Mouse (Mus musculus) midbrain, embryonic 14.5 days (tissue): Measurements from ENCODE around the gene AL607142.1. TPM values are rescaled to one million over a fixed set of nuclear protein-coding genes. Genes with fewer than 3 reads are reported as not detected.
A peak's percentile ranks its signal among the peaks of the same experiment; 100 is the strongest.

Experiments
- ATAC-seq: fragments of 200-750 bp; cut with Nextera tagmentation; 2 replicates; pipeline ENCODE4 v1.8.0; 2017; ENCODE audit warnings: moderate number of reproducible peaks, moderate library complexity; ENCODE audit not compliant: low FRiP score, low TSS enrichment
- DNase-seq: peaks from one replicate; pipeline ENCODE4 v3.0.0-alpha.2; 2015
- H3K27ac ChIP-seq: fragments of 300-500 bp; sonication (generic); replicated peaks from 2 replicates; pipeline ENCODE4 v1.5.1; 2014; ENCODE audit warnings: mild to moderate bottlenecking, low read depth, low read length, moderate library complexity
- H3K27me3 ChIP-seq: fragments of 300-500 bp; sonication (generic); 2 replicates; pipeline ENCODE4 v1.6.1; 2014; ENCODE audit warnings: low read length, control low read depth, mixed read lengths; ENCODE audit not compliant: control insufficient read depth, insufficient read depth
- H3K36me3 ChIP-seq: fragments of 300-500 bp; sonication (generic); 2 replicates; pipeline ENCODE4 v1.6.1; 2014; ENCODE audit warnings: low read length, control low read depth; ENCODE audit not compliant: control insufficient read depth, insufficient read depth
- H3K4me1 ChIP-seq: fragments of 300-500 bp; sonication (generic); 2 replicates; pipeline ENCODE4 v1.6.1; 2014; ENCODE audit warnings: mild to moderate bottlenecking, antibody characterized with exemption, low read length, control low read depth; ENCODE audit not compliant: control insufficient read depth, insufficient read depth
- H3K4me2 ChIP-seq: fragments of 300-500 bp; sonication (generic); 2 replicates; pipeline ENCODE4 v1.6.1; 2014; ENCODE audit warnings: mild to moderate bottlenecking, low read length, moderate library complexity
- H3K4me3 ChIP-seq: fragments of 300-500 bp; sonication (generic); replicated peaks from 2 replicates; pipeline ENCODE4 v1.5.1; 2014; ENCODE audit warnings: low read depth, low read length
- H3K9ac ChIP-seq: fragments of 300-500 bp; sonication (generic); replicated peaks from 2 replicates; pipeline ENCODE4 v1.6.1; 2014; ENCODE audit warnings: mild to moderate bottlenecking, low read length, moderate library complexity
- H3K9me3 ChIP-seq: fragments of 300-500 bp; sonication (generic); 2 replicates; pipeline ENCODE4 v1.6.1; 2016; ENCODE audit warnings: low read length, control low read depth, mixed read lengths; ENCODE audit not compliant: control insufficient read depth
- WGBS: fragments of 180-500 bp; shearing (Covaris S2); extraction: QIAGEN DNeasy Blood & Tissue Kit; methylation state at CpG from one replicate; pipeline ENCODE4 v1.1.7; 2014; 5-methylcytosine and 5-hydroxymethylcytosine counted together
- polyA plus RNA-seq: library from polyadenylated mRNA; unstranded; fragments of >200 nt; fragmentation: Nextera tagmentation; extraction: Ambion mirVana; gene quantifications from 2 replicates; pipeline ENCODE4 v1.2.1, GENCODE M21; 2014

Gene AL607142.1
- polyA plus RNA-seq = not detected in 2 replicates

GRCm38 (mm10) chr4:120064696-120065095, at the start of gene AL607142.1:
TSS of gene AL607142.1 (plus strand) at chr4:120064996.
- no peak within 1 kb of the TSS for H3K9ac ChIP-seq
- H3K27ac ChIP-seq = no peak within 1 kb of the TSS
- DNase-seq = no peak
- H3K4me3 ChIP-seq = no peak within 1 kb of the TSS
- H3K36me3 ChIP-seq = no peaks in the 10 kb centered on the region
- H3K4me2 ChIP-seq = no peak within 1 kb of the TSS
- peaks cover under 1% of the 10 kb centered on the region; the same call in 1 of the 2 replicates for H3K4me1 ChIP-seq
- no peaks in the 10 kb centered on the region for H3K27me3 ChIP-seq
- no peak for ATAC-seq
- WGBS = 92% methylated on average over 10 of the region's 10 CpGs
- no peaks in the 10 kb centered on the region for H3K9me3 ChIP-seq

DNA sequence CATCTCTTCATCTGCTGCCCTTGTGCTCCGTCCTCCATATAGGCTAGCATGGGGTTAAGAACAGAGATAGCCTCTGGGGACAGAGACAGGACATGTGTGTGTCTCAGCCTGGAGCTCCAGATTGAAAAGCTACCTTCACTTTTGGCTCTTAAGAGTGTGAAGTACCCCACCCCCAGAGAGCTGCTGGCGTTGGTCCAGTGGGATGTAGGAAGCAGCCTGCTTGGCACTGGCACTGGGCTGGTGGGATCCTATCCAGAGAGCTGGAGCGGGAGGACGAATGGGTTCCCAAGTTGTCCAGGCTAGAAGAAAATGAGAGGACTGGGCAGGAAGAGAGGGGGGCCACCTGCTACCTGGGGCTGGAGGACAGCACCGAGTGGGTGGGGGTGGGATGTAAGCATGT, 46.4 kb upstream of the AL607142.1 start:
- no peak for ATAC-seq
- no peak overlapping the region for H3K27ac ChIP-seq
- DNase-seq = peak; percentile 38

GRCm38 (mm10) chr4:120022392-120022791, 42.4 kb upstream of the AL607142.1 start:
- H3K4me1 ChIP-seq = no peaks in the 10 kb centered on the region
- DNase-seq = no peak
- no peaks in the 10 kb centered on the region for H3K9me3 ChIP-seq
- no peaks in the 10 kb centered on the region for H3K27me3 ChIP-seq
- no peak for ATAC-seq
- H3K4me3 ChIP-seq = no peak overlapping the region
- WGBS = 70% methylated on average over 3 of the region's 3 CpGs
- H3K4me2 ChIP-seq = no peak overlapping the region
- H3K36me3 ChIP-seq = no peaks in the 10 kb centered on the region
- no peak overlapping the region for H3K27ac ChIP-seq
- H3K9ac ChIP-seq = no peak overlapping the region

More for the DNA sequence above, 46.4 kb upstream of the AL607142.1 start:
- no peak overlapping the region for H3K4me2 ChIP-seq
- WGBS = 87% methylated on average over 5 of the region's 5 CpGs
- H3K27me3 ChIP-seq = no peaks in the 10 kb centered on the region
- no peaks in the 10 kb centered on the region for H3K9me3 ChIP-seq
- H3K4me1 ChIP-seq = no peaks in the 10 kb centered on the region
- no peaks in the 10 kb centered on the region for H3K36me3 ChIP-seq
- no peak overlapping the region for H3K9ac ChIP-seq
- no peak overlapping the region for H3K4me3 ChIP-seq

GRCm38 (mm10) chr4:120023221-120023840, 41.5 kb upstream of the AL607142.1 start:
- 91% methylated on average over 4 of the region's 4 CpGs for WGBS
- H3K4me2 ChIP-seq = no peak overlapping the region
- no peaks in the 10 kb centered on the region for H3K36me3 ChIP-seq
- ATAC-seq (no peak), DNase-seq (no peak)
- H3K4me3 ChIP-seq = no peak overlapping the region
- no peaks in the 10 kb centered on the region for H3K27me3 ChIP-seq
- no peaks in the 10 kb centered on the region for H3K9me3 ChIP-seq
- H3K4me1 ChIP-seq = no peaks in the 10 kb centered on the region
- H3K9ac ChIP-seq = no peak overlapping the region
- H3K27ac ChIP-seq = no peak overlapping the region

GRCm38 (mm10) chr4:120024071-120024470, 40.7 kb upstream of the AL607142.1 start:
- no peaks in the 10 kb centered on the region for H3K27me3 ChIP-seq
- DNase-seq (peak; percentile 21), ATAC-seq (no peak)
- no peaks in the 10 kb centered on the region for H3K9me3 ChIP-seq
- no peaks in the 10 kb centered on the region for H3K4me1 ChIP-seq
- H3K4me2 ChIP-seq = no peak overlapping the region
- H3K36me3 ChIP-seq = no peaks in the 10 kb centered on the region
- 52% methylated on average over 10 of the region's 10 CpGs for WGBS
- no peak overlapping the region for H3K9ac ChIP-seq
- no peak overlapping the region for H3K4me3 ChIP-seq
- H3K27ac ChIP-seq = no peak overlapping the region

GRCm38 (mm10) chr4:120027671-120028070, 37.1 kb upstream of the AL607142.1 start:
- Histone ChIP-seq H3K27ac (no peak overlapping the region), H3K36me3 (no peaks in the 10 kb centered on the region), H3K9me3 (no peaks in the 10 kb centered on the region), H3K27me3 (0 out of 2 replicates have a peak, but pooled peaks cover 2% of the 10 kb centered on the region), H3K9ac (no peak overlapping the region), H3K4me2 (no peak overlapping the region), H3K4me3 (no peak overlapping the region), H3K4me1 (no peaks in the 10 kb centered on the region)
- ATAC-seq = no peak
- DNase-seq = no peak
- 88% methylated on average over 1 of the region's 1 CpGs for WGBS

- ATAC-seq (no peak), DNase-seq (no peak)
- H3K27ac ChIP-seq = no peak overlapping the region
- H3K36me3 ChIP-seq = no peaks in the 10 kb centered on the region
- peaks cover 19% of the 10 kb centered on the region; the same call in 1 of the 2 replicates for H3K27me3 ChIP-seq
- no peak overlapping the region for H3K4me2 ChIP-seq
- peaks cover 6% of the 10 kb centered on the region; the same call in 1 of the 2 replicates for H3K4me1 ChIP-seq
- WGBS = 87% methylated on average over 1 of the region's 1 CpGs
- no peak overlapping the region for H3K4me3 ChIP-seq
- no peak overlapping the region for H3K9ac ChIP-seq
- no peaks in the 10 kb centered on the region for H3K9me3 ChIP-seq
Measured at GRCm38 (mm10) chr4:120029937-120030336, 34.9 kb upstream of the AL607142.1 start.

DNA sequence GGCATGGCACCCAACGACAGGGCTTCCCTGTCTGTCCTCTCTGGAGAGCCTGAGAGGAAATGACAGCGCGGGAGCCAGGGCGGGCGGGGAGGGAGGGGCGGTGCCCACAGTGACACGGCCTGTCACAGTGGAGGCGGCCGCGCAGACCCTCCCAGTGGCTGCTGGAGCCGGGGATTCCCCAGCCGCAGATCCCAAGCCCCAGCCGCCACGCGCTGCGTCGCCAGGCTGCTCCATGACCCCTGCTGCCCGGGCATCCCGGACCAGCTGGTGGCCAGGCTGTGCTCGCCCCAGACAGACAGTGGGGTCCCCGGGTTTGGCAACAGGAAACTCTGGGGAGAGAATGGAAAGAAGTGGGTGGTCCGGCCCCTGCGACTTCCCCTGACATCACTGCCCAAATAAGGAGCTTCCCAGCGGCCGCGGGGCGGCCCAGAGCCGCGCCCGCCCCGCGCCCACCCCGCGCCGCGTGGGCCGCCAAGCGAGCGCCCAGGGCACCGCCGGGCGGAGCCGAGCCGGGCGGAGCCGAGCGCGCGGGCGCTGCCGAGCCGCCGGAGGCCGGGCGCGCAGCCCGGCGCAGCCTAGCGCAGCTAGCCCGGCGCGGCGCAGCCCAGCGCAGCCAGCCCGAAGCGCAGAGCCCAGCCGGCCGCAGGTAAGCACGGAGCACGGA, 32.3 kb upstream of the AL607142.1 start:
- ATAC-seq (peak; percentile 59), DNase-seq (peak; percentile 75)
- Histone ChIP-seq H3K4me2 (peak overlapping the region; percentile 89), H3K27me3 (peaks cover 19% of the 10 kb centered on the region; the same call in 1 of the 2 replicates), H3K9ac (peak overlapping the region; percentile 62), H3K9me3 (no peaks in the 10 kb centered on the region), H3K4me3 (peak overlapping the region; percentile 51), H3K4me1 (peaks cover 12% of the 10 kb centered on the region; the same call in 1 of the 2 replicates), H3K36me3 (no peaks in the 10 kb centered on the region), H3K27ac (no peak overlapping the region; the same call in 1 of the 2 replicates)
- WGBS = 1% methylated on average over 69 of the region's 70 CpGs
